Mouse (Mus musculus): ENCODE data around the gene Gm49361. TPM values are rescaled to one million over a fixed set of nuclear protein-coding genes. Genes with fewer than 3 reads are reported as not detected.

The Gm49361 gene
- polyA plus RNA-seq, 1 experiment, result 2.2 TPM

DNA sequence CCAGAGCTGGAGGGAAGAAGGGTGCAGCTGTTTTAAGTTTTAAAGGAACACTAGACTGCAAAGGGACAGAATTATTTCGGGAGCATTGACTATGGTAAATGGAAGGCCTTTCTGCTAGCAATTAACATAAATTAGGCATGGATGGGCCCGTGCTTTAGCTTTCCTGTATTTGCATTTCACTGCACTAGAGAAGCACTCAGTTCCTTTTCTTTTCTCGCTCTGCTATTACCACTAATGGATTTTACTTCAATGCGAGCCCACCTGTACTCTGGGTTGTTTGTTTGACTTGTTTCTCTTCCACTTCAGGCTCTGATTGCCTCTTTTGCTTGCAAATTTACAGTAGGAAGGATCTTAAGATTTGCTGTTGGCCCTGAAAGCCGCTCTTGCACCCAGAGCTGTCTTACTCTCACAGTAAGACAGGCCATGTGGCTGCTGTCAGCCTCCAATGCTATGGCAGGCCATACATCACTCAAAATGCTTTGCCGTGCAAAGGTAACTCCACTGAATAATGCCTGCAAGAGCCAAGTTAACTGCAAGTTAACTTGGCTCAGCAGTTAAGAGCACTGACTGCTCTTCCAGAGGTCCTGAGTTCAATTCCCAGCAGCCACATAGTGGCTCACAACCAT lies 13.1 kb downstream of the Gm49361 start:
- DNase-seq, result no peak
- Histone ChIP-seq H3K4me3 (replicated peaks; ENCODE audit: extremely low read depth, low read depth, low read length) (no peak overlapping the region), H3K4me1 (ENCODE audit: control insufficient read depth, insufficient read depth, low read length) (peaks cover 49% of the 10 kb centered on the region)
- TF ChIP-seq POLR2A (IDR thresholded peaks at IDR 0.05; ENCODE audit: borderline replicate concordance, extremely low read depth, low read depth, low read length), result no peak
- no peak for TF ChIP-seq CTCF (IDR thresholded peaks at IDR 0.05; ENCODE audit: insufficient read depth, low read length)
- WGBS, result 80% methylated on average over 6 of the region's 6 CpGs

DNA sequence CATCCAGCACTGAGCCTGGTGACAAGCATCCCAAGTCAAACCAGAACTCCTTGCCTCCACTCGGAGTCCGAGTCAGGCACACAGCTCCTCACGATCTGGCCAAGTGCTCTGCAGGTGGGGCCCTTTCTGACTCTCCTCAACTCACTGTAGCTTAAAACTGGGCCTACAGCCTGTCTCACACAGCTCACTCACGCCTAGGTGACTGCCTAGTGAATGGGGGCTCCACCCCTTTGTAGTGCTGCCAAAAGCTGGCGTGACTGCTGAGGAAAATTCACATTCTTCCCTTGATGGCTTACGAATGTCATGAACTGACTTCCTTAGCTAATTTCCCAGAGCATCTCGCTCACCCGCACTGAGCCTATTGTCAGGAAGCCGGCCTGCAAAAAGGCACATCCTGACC lies 15.4 kb downstream of the Gm49361 start:
- peak; percentile 69 for DNase-seq
- TF ChIP-seq POLR2A (IDR thresholded peaks at IDR 0.05; ENCODE audit: borderline replicate concordance, extremely low read depth, low read depth, low read length) (no peak), CTCF (IDR thresholded peaks at IDR 0.05; ENCODE audit: insufficient read depth, low read length) (no peak)
- peaks cover 40% of the 10 kb centered on the region for H3K4me1 ChIP-seq (ENCODE audit: control insufficient read depth, insufficient read depth, low read length)
- no peak overlapping the region for H3K4me3 ChIP-seq (replicated peaks; ENCODE audit: extremely low read depth, low read depth, low read length)
- 14% methylated on average over 9 of the region's 9 CpGs for WGBS

DNA sequence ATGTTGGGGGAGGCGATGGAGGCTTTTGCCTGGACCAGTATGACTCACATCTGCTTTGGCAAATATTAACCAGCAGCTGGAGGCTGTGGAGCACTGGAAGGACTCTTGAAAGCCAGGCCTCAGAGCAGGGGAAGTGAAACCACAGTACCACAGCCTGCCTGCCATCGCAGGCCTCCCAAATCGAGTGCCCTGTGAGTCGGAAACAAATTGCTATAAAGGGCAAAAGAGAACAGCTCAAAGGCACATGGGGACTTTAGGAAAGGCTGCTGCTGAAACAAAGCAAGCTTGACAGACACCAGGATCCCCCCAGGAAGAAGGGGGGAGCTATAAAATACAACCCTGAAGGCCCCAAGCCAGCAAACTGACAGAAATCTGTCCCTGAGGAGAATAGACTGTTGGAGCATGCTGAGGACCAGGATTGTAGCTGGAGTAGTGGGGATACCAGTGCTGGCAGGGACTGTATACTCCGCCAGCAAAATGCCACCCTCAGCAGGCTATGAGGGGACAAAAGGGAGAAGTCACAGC lies 15.9 kb downstream of the Gm49361 start:
- Histone ChIP-seq H3K4me1 (ENCODE audit: control insufficient read depth, insufficient read depth, low read length) (peaks cover 40% of the 10 kb centered on the region), H3K4me3 (replicated peaks; ENCODE audit: extremely low read depth, low read depth, low read length) (no peak overlapping the region)
- no peak for TF ChIP-seq CTCF (IDR thresholded peaks at IDR 0.05; ENCODE audit: insufficient read depth, low read length)
- TF ChIP-seq POLR2A (IDR thresholded peaks at IDR 0.05; ENCODE audit: borderline replicate concordance, extremely low read depth, low read depth, low read length), result no peak
- no peak for DNase-seq
- 20% methylated on average over 5 of the region's 5 CpGs for WGBS

DNA sequence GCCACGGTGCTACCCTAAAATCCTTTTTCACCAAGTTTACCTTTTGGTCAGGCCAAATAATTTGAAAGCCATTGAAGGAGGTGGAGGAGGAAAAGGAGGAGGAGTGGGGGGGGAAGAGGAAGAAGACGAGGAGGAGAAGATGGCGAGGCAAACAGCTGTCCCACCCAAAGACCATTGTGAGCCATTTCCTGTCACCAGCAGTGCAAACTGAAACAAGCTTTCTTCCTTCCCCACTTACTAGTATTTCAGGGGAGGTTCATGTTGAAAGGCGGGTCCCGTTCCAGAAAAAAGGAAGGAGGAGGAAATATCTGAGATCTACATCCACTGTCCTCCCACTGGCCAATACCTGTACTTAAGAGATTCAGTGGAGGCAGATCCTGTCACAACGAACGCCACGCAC lies 16.5 kb downstream of the Gm49361 start:
- 23% methylated on average over 8 of the region's 8 CpGs for WGBS

DNA sequence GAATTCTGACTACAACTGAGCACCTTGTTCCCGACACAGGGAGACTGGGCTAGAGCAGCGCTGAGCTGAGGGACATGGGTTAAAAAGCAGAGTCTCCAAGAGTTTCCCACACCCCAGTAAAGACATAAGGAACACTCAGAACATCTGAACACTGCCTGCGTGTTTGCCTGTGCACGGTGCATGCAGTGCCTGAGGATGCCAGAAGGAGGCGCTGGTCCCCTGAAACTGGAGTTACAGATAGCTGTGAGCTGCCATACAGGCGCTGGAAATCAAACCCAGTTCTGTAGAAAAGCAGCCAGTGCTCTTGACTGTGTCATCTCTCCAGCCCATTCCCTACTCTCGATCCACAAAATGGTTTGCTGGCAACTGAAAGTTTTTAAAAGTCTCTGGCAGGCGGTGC lies 19.7 kb downstream of the Gm49361 start:
- no peak for DNase-seq
- WGBS, result 81% methylated on average over 8 of the region's 8 CpGs
- no peak overlapping the region for H3K4me3 ChIP-seq (replicated peaks; ENCODE audit: extremely low read depth, low read depth, low read length)
- peaks cover 36% of the 10 kb centered on the region for H3K4me1 ChIP-seq (ENCODE audit: control insufficient read depth, insufficient read depth, low read length)
- TF ChIP-seq POLR2A (IDR thresholded peaks at IDR 0.05; ENCODE audit: borderline replicate concordance, extremely low read depth, low read depth, low read length) (no peak), CTCF (IDR thresholded peaks at IDR 0.05; ENCODE audit: insufficient read depth, low read length) (peak; percentile 53; the same call in 1 of the 2 replicates)

More for the DNA sequence above, 16.5 kb downstream of the Gm49361 start:
- DNase-seq, result no peak
- H3K4me3 ChIP-seq (replicated peaks; ENCODE audit: extremely low read depth, low read depth, low read length), result no peak overlapping the region
- peaks cover 38% of the 10 kb centered on the region for H3K4me1 ChIP-seq (ENCODE audit: control insufficient read depth, insufficient read depth, low read length)
- no peak for TF ChIP-seq POLR2A (IDR thresholded peaks at IDR 0.05; ENCODE audit: borderline replicate concordance, extremely low read depth, low read depth, low read length)
- no peak for TF ChIP-seq CTCF (IDR thresholded peaks at IDR 0.05; ENCODE audit: insufficient read depth, low read length)

DNA sequence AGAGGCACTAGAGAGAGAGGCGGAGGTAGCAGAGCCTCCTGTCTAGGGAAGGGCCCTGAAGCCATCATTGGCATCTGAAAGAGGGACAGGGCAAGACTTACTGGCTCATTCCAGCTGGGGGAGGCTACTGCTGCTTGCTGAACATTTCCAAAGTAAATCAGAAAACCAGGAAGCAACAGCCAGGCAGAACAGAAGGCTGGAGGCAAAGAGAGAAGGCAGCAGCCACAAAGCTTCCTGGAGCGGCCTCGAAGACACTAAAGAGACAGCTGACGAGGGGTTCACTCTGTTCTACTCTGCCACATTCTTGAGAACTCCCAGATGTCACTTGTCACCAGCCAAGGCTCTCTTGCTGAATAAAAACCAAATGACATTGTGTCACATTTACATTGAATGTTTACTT lies 21.4 kb downstream of the Gm49361 start:
- Histone ChIP-seq H3K4me3 (replicated peaks; ENCODE audit: extremely low read depth, low read depth, low read length) (no peak overlapping the region), H3K4me1 (ENCODE audit: control insufficient read depth, insufficient read depth, low read length) (peaks cover 20% of the 10 kb centered on the region)
- TF ChIP-seq POLR2A (IDR thresholded peaks at IDR 0.05; ENCODE audit: borderline replicate concordance, extremely low read depth, low read depth, low read length), result no peak
- TF ChIP-seq CTCF (IDR thresholded peaks at IDR 0.05; ENCODE audit: insufficient read depth, low read length), result no peak
- 58% methylated on average over 4 of the region's 4 CpGs for WGBS
- no peak for DNase-seq

DNA sequence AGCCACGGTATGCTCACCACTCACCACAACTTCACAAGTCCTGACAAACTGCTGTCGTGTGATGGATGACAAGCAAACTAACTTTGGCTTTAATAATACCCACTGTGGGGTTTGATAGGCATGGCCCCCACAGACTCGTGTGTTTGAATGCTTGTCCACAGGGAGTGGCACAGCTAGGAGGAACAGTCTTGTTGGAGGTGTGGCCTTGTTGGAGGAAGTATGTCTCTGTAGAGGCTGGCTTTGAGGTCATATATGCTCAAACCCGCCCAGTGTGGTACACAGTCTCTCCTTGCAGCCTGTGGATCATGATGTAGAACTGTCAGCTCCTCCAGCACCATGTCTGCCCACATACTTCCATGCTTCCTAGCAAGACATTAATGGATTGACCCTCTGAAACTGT lies 27.7 kb downstream of the Gm49361 start:
- no peak for DNase-seq
- peaks cover 10% of the 10 kb centered on the region for H3K4me1 ChIP-seq (ENCODE audit: control insufficient read depth, insufficient read depth, low read length)
- H3K4me3 ChIP-seq (replicated peaks; ENCODE audit: extremely low read depth, low read depth, low read length), result no peak overlapping the region
- no peak for TF ChIP-seq CTCF (IDR thresholded peaks at IDR 0.05; ENCODE audit: insufficient read depth, low read length)
- no peak for TF ChIP-seq POLR2A (IDR thresholded peaks at IDR 0.05; ENCODE audit: borderline replicate concordance, extremely low read depth, low read depth, low read length)
- 67% methylated on average over 4 of the region's 4 CpGs for WGBS

DNA sequence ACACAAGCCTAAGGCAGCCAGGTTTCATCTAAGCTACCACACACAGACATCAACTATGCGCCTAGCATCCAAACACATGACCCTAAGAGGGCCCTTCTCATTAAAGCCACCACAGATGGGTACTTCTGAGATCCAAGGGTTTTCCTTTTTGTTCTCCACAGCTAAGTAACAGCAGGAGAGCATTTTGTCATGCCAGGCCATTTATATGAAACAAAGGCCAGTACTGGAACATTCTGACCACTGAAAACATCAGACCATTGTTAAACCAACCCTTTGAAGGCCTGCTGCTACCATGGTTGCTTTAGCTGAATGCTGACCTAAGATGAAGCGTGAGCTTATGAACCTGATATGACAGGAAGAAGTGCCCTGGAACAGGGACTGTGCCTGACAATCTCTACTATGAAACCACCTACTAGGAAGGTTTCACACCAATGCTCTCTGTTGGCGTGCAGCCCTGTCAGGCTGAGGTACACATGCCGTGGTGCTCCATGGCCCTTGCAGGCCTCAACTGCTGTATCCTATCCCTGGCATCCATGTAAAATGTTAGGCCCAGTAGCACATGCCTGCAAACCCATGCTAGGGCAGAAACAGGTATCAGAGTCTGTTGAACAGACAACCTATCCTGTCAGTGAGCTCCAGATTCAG lies 29.2 kb downstream of the Gm49361 start:
- 83% methylated on average over 4 of the region's 4 CpGs for WGBS
- no peak for DNase-seq
- H3K4me1 ChIP-seq (ENCODE audit: control insufficient read depth, insufficient read depth, low read length), result peaks cover 15% of the 10 kb centered on the region
- no peak overlapping the region for H3K4me3 ChIP-seq (replicated peaks; ENCODE audit: extremely low read depth, low read depth, low read length)
- TF ChIP-seq POLR2A (IDR thresholded peaks at IDR 0.05; ENCODE audit: borderline replicate concordance, extremely low read depth, low read depth, low read length), result no peak
- no peak for TF ChIP-seq CTCF (IDR thresholded peaks at IDR 0.05; ENCODE audit: insufficient read depth, low read length)

DNA sequence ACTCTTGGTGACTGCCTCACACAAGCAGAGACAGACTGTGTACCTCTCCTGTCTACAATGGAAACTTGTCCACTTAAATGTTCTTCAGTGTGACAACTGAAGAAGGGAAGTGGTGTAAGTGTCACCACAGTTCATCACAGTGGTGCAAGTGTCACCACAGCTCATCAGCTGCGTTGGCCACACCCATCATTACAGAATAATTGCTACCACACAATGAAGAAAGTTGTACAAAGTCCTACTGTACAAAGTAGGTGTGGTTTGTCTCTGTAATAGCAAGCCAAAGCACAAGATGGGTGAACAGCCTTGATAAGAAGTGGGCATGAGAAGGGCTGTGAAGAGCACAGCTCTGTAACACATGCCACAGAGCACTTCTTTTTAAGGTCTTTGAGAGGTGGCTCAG lies 33.0 kb downstream of the Gm49361 start:
- WGBS, result 45% methylated on average over 1 of the region's 1 CpGs
- no peak for DNase-seq
- Histone ChIP-seq H3K4me1 (ENCODE audit: control insufficient read depth, insufficient read depth, low read length) (peaks cover 40% of the 10 kb centered on the region), H3K4me3 (replicated peaks; ENCODE audit: extremely low read depth, low read depth, low read length) (no peak overlapping the region)
- TF ChIP-seq POLR2A (IDR thresholded peaks at IDR 0.05; ENCODE audit: borderline replicate concordance, extremely low read depth, low read depth, low read length) (no peak), CTCF (IDR thresholded peaks at IDR 0.05; ENCODE audit: insufficient read depth, low read length) (no peak)

DNA sequence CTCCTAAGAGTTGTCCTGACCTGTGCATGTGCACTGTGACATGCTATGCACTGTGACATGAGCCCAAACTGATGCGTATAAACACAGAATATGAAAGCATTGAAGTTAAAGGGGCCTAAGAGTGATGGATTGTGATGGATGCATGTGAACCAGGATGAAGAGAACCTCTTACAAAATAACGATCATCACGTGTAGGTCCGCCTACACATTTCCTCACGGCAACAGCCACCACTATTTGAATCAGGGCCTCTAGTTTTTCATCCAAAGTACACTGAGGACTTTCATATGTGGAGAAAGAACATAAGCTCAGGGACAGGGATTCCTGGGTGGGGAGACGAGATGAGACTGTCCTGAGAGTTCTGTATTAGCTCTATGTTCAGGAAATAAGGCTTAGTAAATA lies 34.8 kb downstream of the Gm49361 start:
- no peak for DNase-seq
- Histone ChIP-seq H3K4me3 (replicated peaks; ENCODE audit: extremely low read depth, low read depth, low read length) (no peak overlapping the region), H3K4me1 (ENCODE audit: control insufficient read depth, insufficient read depth, low read length) (peaks cover 51% of the 10 kb centered on the region)
- TF ChIP-seq POLR2A (IDR thresholded peaks at IDR 0.05; ENCODE audit: borderline replicate concordance, extremely low read depth, low read depth, low read length) (no peak), CTCF (IDR thresholded peaks at IDR 0.05; ENCODE audit: insufficient read depth, low read length) (no peak)
- WGBS, result 57% methylated on average over 6 of the region's 6 CpGs

Measured in lung, adult 2 months (tissue).